In genomic region chr4:141060426-141061301, GRCm38 (mm10) we compare ENCODE assay signal across 7 mouse cellular contexts. TPM values are rescaled to one million over a fixed set of nuclear protein-coding genes. Genes with fewer than 3 reads are reported as not detected.
A peak's percentile ranks its signal among the peaks of the same experiment; 100 is the strongest.
DNase-seq lines count a peak whose midpoint lies in the region; ATAC-seq lines count a peak whose summit lies in the region.

Gene Crocc, minus strand, starts transcription at chr4:141060550.

- peak within 1 kb of the TSS; percentile 80 for H3K4me2 ChIP-seq in embryonic facial prominence, embryonic 11.5 days (ENCODE audit: low read depth, low read length)
- H3K4me2 ChIP-seq in midbrain, embryonic 13.5 days (replicated peaks), result peak within 1 kb of the TSS; percentile 87

- peak within 1 kb of the TSS; percentile 83 for H3K27ac ChIP-seq in embryonic facial prominence, embryonic 11.5 days (replicated peaks; ENCODE audit: low read depth, low read length)
- H3K27ac ChIP-seq in limb, embryonic 10.5 days, result peak within 1 kb of the TSS; percentile 92
- peak within 1 kb of the TSS; percentile 94 for H3K27ac ChIP-seq in midbrain, embryonic 13.5 days

- WGBS in embryonic facial prominence, embryonic 11.5 days, result under 1% methylated on average over 66 of the region's 77 CpGs
- WGBS in limb, embryonic 10.5 days, result under 1% methylated on average over 77 of the region's 77 CpGs
- WGBS in midbrain, embryonic 13.5 days, result under 1% methylated on average over 66 of the region's 77 CpGs

- peak within 1 kb of the TSS; percentile 83 for H3K9ac ChIP-seq in embryonic facial prominence, embryonic 11.5 days (replicated peaks; ENCODE audit: low read length)
- peak within 1 kb of the TSS; percentile 84 for H3K9ac ChIP-seq in midbrain, embryonic 13.5 days (replicated peaks)

- H3K36me3 ChIP-seq in embryonic facial prominence, embryonic 11.5 days (replicated peaks; ENCODE audit: control insufficient read depth, insufficient read depth, low read depth, low read length), result no peaks in the 10 kb centered on the region
- H3K36me3 ChIP-seq in limb, embryonic 10.5 days, result peaks cover 27% of the 10 kb centered on the region
- H3K36me3 ChIP-seq in midbrain, embryonic 13.5 days, result peaks cover 21% of the 10 kb centered on the region

- H3K27me3 ChIP-seq in embryonic facial prominence, embryonic 11.5 days (ENCODE audit: control insufficient read depth, insufficient read depth, low read length), result no peaks in the 10 kb centered on the region
- H3K27me3 ChIP-seq in limb, embryonic 10.5 days (ENCODE audit: low read depth, poor library complexity, severe bottlenecking), result no peaks in the 10 kb centered on the region
- H3K27me3 ChIP-seq in midbrain, embryonic 13.5 days, result no peaks in the 10 kb centered on the region

- H3K4me1 ChIP-seq in embryonic facial prominence, embryonic 11.5 days (ENCODE audit: control insufficient read depth, insufficient read depth, low read length), result no peaks in the 10 kb centered on the region
- H3K4me1 ChIP-seq in limb, embryonic 10.5 days, result peaks cover 26% of the 10 kb centered on the region
- peaks cover 25% of the 10 kb centered on the region for H3K4me1 ChIP-seq in midbrain, embryonic 13.5 days (replicated peaks)

- H3K4me3 ChIP-seq in embryonic facial prominence, embryonic 11.5 days (ENCODE audit: low read depth, low read length), result peak within 1 kb of the TSS; percentile 67
- peak within 1 kb of the TSS; percentile 67 for H3K4me3 ChIP-seq in limb, embryonic 10.5 days
- peak within 1 kb of the TSS; percentile 60 for H3K4me3 ChIP-seq in midbrain, embryonic 13.5 days (replicated peaks)

- peak; percentile 91 for ATAC-seq in embryonic facial prominence, embryonic 11.5 days (replicated peaks; ENCODE audit: insufficient number of reproducible peaks, low FRiP score, low TSS enrichment, low read depth)
- peak; percentile 87 for ATAC-seq in granulocyte monocyte progenitor cell, adult 5-6 weeks (replicated peaks; ENCODE audit: poor library complexity, severe bottlenecking)
- ATAC-seq in midbrain, embryonic 13.5 days, result peak; percentile 92

- H3K9me3 ChIP-seq in embryonic facial prominence, embryonic 11.5 days (replicated peaks; ENCODE audit: control insufficient read depth, low read length), result no peaks in the 10 kb centered on the region
- H3K9me3 ChIP-seq in limb, embryonic 10.5 days (replicated peaks), result no peaks in the 10 kb centered on the region
- H3K9me3 ChIP-seq in midbrain, embryonic 13.5 days, result no peaks in the 10 kb centered on the region

- peak; percentile 100 for DNase-seq in adrenal gland, postnatal 14 days
- peak; percentile 100 for DNase-seq in embryonic facial prominence, embryonic 11.5 days (ENCODE audit: low spot score)
- peak; percentile 99 for DNase-seq in kidney, adult 11 months
- DNase-seq in limb, embryonic 10.5 days (ENCODE audit: low spot score), result peak; percentile 100
- peak; percentile 94 for DNase-seq in spleen, adult 12 weeks (ENCODE audit: low spot score)

RNA-seq across cellular contexts. Expression of gene Crocc, which starts in this region (rescaled TPM):
- total RNA-seq in adrenal gland, postnatal 14 days (2021), result 7.1 and 9.8 TPM in 2 replicates
- polyA plus RNA-seq in embryonic facial prominence, embryonic 11.5 days (2014; fragmentation: Nextera tagmentation; extraction: Ambion mirVana), result 6.8 and 7.5 TPM in 2 replicates
- 6.4 and 8.0 TPM in 2 replicates for total RNA-seq in granulocyte monocyte progenitor cell, adult 5-6 weeks (2014; fragmentation: Nextera tagmentation)
- total RNA-seq in granulocyte monocyte progenitor cell, adult 5-6 weeks (2017), result 6.5 and 7.0 TPM in 2 replicates
- polyA plus RNA-seq in limb, embryonic 10.5 days (2016; fragmentation: Nextera tagmentation; extraction: Ambion mirVana), result 10.6 and 11.4 TPM in 2 replicates
- 6.8 and 8.8 TPM in 2 replicates for polyA plus RNA-seq in midbrain, embryonic 13.5 days (2015; fragmentation: Nextera tagmentation; extraction: Ambion mirVana)

Comparison
In these comparisons a context has a peak if more than half of its experiments do, and no peak if none do; other contexts are left out.
1. Peak in every context shown above with its lines: DNase-seq, ATAC-seq, H3K4me3 ChIP-seq and H3K27ac ChIP-seq.